Mouse (Mus musculus) stomach, embryonic 16.5 days (tissue): ENCODE measurements around the gene Fmo9. TPM values are rescaled to one million over a fixed set of nuclear protein-coding genes. Genes with fewer than 3 reads are reported as not detected.
A peak's percentile ranks its signal among the peaks of the same experiment; 100 is the strongest.

ENCODE experiments used
- ATAC-seq: fragments of 200-750 bp; cut with Nextera tagmentation; 2 replicates; pipeline ENCODE4 v1.8.0; 2017; ENCODE audit warnings: moderate number of reproducible peaks, moderate TSS enrichment; ENCODE audit not compliant: insufficient read depth, low FRiP score
- H3K27ac ChIP-seq: fragments of 300-500 bp; sonication (generic); 2 replicates; pipeline ENCODE4 v1.5.1; 2014; ENCODE audit warnings: low read length
- H3K27me3 ChIP-seq: fragments of 300-500 bp; sonication (generic); 2 replicates; pipeline ENCODE4 v1.6.1; 2014; ENCODE audit warnings: low read length, control low read depth, mixed read lengths; ENCODE audit not compliant: control insufficient read depth, insufficient read depth
- H3K36me3 ChIP-seq: fragments of 300-500 bp; sonication (generic); 2 replicates; pipeline ENCODE4 v1.6.1; 2014; ENCODE audit warnings: low read length; ENCODE audit not compliant: control insufficient read depth, insufficient read depth
- H3K4me1 ChIP-seq: fragments of 300-500 bp; sonication (generic); 2 replicates; pipeline ENCODE4 v1.6.1; 2014; ENCODE audit warnings: low read length, control low read depth, mixed read lengths; ENCODE audit not compliant: control insufficient read depth, insufficient read depth
- H3K4me2 ChIP-seq: fragments of 300-500 bp; sonication (generic); 2 replicates; pipeline ENCODE4 v1.6.1; 2014; ENCODE audit warnings: low read depth, low read length, mixed read lengths
- H3K4me3 ChIP-seq: fragments of 300-500 bp; sonication (generic); replicated peaks from 2 replicates; pipeline ENCODE4 v1.5.1; 2014; ENCODE audit warnings: mild to moderate bottlenecking, low read length
- H3K9ac ChIP-seq: fragments of 300-500 bp; sonication (generic); 2 replicates; pipeline ENCODE4 v1.6.1; 2014; ENCODE audit warnings: low read length
- H3K9me3 ChIP-seq: fragments of 300-500 bp; sonication (generic); replicated peaks from 2 replicates; pipeline ENCODE4 v1.6.1; 2016; ENCODE audit warnings: low read length, control low read depth; ENCODE audit not compliant: control insufficient read depth
- WGBS: fragments of 180-500 bp; shearing (Covaris S2); extraction: QIAGEN DNeasy Blood & Tissue Kit; methylation state at CpG from one replicate; pipeline ENCODE4 v1.1.7; 2014; 5-methylcytosine and 5-hydroxymethylcytosine counted together
- polyA plus RNA-seq: library from polyadenylated mRNA; unstranded; fragments of >200 nt; fragmentation: Nextera tagmentation; extraction: Ambion mirVana; gene quantifications from 2 replicates; pipeline ENCODE4 v1.2.1, GENCODE M21; 2015

The Fmo9 gene
- polyA plus RNA-seq, result not detected in 2 replicates

DNA sequence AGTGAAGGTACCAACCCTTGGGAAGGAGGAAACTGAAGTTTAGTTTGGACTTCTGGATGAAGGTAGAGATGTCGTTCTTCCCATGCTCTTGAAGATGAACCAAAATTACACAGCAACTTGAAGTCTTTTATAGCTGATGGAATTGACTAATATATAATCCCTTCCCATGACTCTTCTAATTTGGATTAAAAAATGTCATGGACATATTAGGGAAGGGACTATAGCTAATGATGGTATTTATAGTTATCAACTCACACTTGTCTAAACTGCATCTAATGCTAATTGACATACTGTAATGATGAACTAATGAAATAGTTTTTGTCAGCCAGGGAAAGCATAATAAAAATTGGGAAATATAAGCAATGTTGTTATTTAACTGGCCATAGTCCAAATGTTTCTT, at the start of gene Fmo9:
Gene Fmo9, minus strand, starts transcription at position 101 of the 400 bp plus-strand sequence.
- Histone ChIP-seq H3K9ac (no peak within 1 kb of the TSS), H3K27ac (no peak within 1 kb of the TSS), H3K36me3 (no peaks in the 10 kb centered on the region), H3K9me3 (no peaks in the 10 kb centered on the region), H3K4me3 (no peak within 1 kb of the TSS), H3K27me3 (no peaks in the 10 kb centered on the region), H3K4me2 (no peak within 1 kb of the TSS), H3K4me1 (no peaks in the 10 kb centered on the region)
- no peak for ATAC-seq
- WGBS, result 85% methylated on average over 1 of the region's 1 CpGs

DNA sequence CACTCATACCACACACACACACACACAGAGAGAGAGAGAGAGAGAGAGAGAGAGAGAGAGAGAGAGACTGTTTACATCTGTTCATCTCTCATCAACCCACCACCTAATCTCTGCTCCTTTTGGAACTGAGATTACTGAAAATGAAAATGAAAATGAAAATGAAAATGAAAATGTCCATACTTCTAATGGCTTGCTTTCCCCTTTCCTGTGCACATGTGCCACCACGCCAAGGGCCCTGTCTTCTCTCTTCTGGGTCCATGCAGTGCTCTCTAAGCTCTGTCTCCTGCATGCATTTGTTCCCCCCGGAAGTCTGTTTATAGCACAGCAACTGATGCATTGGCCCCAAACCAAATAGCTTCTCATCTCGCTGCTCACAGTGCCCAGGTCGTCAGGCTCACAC, 49.2 kb upstream of the Fmo9 start:
- H3K4me3 ChIP-seq, result no peak overlapping the region
- H3K4me1 ChIP-seq, result no peaks in the 10 kb centered on the region
- H3K9ac ChIP-seq, result no peak overlapping the region
- WGBS, result 53% methylated on average over 4 of the region's 4 CpGs
- no peak overlapping the region for H3K27ac ChIP-seq
- no peak for ATAC-seq
- H3K36me3 ChIP-seq, result no peaks in the 10 kb centered on the region
- no peak overlapping the region for H3K4me2 ChIP-seq
- H3K27me3 ChIP-seq, result no peaks in the 10 kb centered on the region
- no peaks in the 10 kb centered on the region for H3K9me3 ChIP-seq

DNA sequence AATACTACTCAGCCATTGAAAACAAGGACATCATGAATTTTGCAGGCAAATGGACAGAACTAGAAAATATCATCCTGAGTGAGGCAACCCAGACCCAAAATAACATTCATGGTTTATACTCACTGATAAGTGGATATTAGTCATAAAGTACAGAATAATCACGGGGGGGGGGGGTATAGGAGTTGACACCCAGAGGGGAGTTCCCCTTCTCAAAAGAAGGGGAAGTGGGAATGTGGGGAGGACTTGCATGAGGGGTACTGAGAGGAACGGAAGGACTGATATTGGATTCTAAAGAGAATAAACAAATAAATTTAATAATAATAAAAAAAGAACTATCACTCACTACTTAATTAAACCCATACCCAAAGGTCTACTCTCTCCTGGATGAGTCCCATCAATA, 48.6 kb upstream of the Fmo9 start:
- H3K9ac ChIP-seq, result no peak overlapping the region
- ATAC-seq, result no peak
- no peaks in the 10 kb centered on the region for H3K9me3 ChIP-seq
- H3K4me3 ChIP-seq, result no peak overlapping the region
- no peak overlapping the region for H3K27ac ChIP-seq
- H3K27me3 ChIP-seq, result no peaks in the 10 kb centered on the region
- H3K4me1 ChIP-seq, result no peaks in the 10 kb centered on the region
- WGBS, result 73% methylated on average over 2 of the region's 2 CpGs
- no peaks in the 10 kb centered on the region for H3K36me3 ChIP-seq
- H3K4me2 ChIP-seq, result no peak overlapping the region

DNA sequence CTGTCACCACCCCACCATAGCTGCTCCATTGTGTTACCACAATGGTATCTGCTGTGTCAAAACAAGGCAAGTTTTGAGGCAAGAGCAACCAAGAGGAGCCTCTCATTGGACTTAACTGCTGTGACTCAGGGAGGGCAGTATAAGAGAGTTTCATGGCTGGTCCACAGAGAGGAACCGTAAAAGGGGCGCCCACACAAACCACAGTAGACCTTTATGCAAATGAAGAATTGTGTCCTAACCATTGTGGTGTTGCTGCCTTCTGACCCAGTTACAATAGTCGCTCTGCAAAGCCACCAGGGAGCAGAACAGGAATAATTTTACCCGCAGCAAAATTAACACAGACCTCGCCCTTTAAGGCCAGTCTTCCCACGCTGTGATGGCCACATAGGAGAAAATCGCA, 29.2 kb upstream of the Fmo9 start:
- Histone ChIP-seq H3K27me3 (no peaks in the 10 kb centered on the region), H3K9me3 (no peaks in the 10 kb centered on the region), H3K36me3 (no peaks in the 10 kb centered on the region), H3K27ac (no peak overlapping the region), H3K9ac (no peak overlapping the region), H3K4me1 (no peaks in the 10 kb centered on the region), H3K4me2 (no peak overlapping the region), H3K4me3 (no peak overlapping the region)
- ATAC-seq, result no peak
- 89% methylated on average over 7 of the region's 7 CpGs for WGBS

DNA sequence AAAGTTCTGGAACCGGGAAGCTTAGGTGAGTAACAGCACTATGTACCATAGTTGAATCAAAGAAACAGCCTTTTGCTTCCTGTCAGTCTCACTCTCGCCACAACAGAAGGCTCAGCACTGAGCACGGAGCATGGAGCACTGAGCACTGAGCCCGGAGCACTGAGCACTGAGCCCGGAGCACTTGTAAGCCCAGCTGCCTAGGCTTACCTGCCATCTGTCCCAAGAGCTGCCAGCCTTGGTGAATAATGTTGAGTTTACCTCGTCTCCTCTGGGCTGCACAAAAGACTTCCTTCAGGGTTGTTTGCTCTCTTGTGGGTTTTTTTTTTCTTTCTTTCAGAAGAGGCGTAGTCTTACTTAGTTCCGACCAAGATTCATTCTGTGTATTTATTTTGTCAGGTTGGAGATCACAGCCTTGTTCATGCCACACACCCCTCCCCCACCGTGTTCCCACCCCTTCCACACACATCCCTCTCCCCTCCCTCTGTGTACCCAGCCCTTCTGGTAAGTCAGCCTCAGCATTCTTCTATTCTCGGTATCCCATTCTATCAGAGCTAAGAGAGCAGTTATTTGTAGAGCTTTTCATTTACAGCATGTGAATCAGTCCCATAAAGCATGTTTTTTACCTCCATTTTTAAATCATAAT, 20.7 kb upstream of the Fmo9 start:
- H3K27me3 ChIP-seq, result no peaks in the 10 kb centered on the region
- no peaks in the 10 kb centered on the region for H3K36me3 ChIP-seq
- ATAC-seq, result peak; percentile 82
- no peak overlapping the region for H3K27ac ChIP-seq
- no peaks in the 10 kb centered on the region for H3K9me3 ChIP-seq
- WGBS, result 54% methylated on average over 10 of the region's 10 CpGs
- H3K9ac ChIP-seq, result no peak overlapping the region
- no peaks in the 10 kb centered on the region for H3K4me1 ChIP-seq
- no peak overlapping the region for H3K4me2 ChIP-seq
- H3K4me3 ChIP-seq, result no peak overlapping the region

- no peaks in the 10 kb centered on the region for H3K9me3 ChIP-seq
- no peak overlapping the region for H3K9ac ChIP-seq
- no peak overlapping the region for H3K27ac ChIP-seq
- H3K27me3 ChIP-seq, result no peaks in the 10 kb centered on the region
- H3K4me2 ChIP-seq, result no peak overlapping the region
- no peaks in the 10 kb centered on the region for H3K4me1 ChIP-seq
- H3K4me3 ChIP-seq, result no peak overlapping the region
- WGBS, result 86% methylated on average over 5 of the region's 5 CpGs
- H3K36me3 ChIP-seq, result no peaks in the 10 kb centered on the region
- no peak for ATAC-seq
Measured at GRCm38 (mm10) chr1:166669264-166669663, 12.4 kb downstream of the Fmo9 start.

DNA sequence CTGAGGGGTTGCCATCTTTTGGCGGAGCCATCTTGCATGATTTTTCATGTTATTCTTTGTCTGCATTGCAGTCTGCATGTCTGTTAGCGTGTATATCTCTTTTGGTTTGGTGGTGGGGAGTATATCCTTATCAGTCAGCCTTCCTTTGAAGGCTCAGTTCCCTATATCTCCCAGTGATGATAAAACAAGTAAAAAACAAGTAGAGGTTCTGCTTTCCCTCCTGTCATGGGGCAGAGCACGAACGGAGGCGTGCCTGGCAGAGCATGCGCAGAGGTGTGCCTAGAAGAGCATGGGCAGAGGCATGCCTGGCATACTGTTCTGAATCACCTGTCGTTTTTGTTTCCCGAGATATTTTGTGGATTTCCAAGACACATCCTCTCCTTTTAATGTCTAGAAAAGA, 20.8 kb downstream of the Fmo9 start:
- H3K9ac ChIP-seq, result no peak overlapping the region
- H3K36me3 ChIP-seq, result no peaks in the 10 kb centered on the region
- H3K4me3 ChIP-seq, result no peak overlapping the region
- H3K27ac ChIP-seq, result no peak overlapping the region
- ATAC-seq, result no peak
- no peaks in the 10 kb centered on the region for H3K27me3 ChIP-seq
- H3K4me2 ChIP-seq, result no peak overlapping the region
- no peaks in the 10 kb centered on the region for H3K4me1 ChIP-seq
- H3K9me3 ChIP-seq, result no peaks in the 10 kb centered on the region
- 82% methylated on average over 8 of the region's 8 CpGs for whole genome bisulfite sequencing

GRCm38 (mm10) chr1:166647593-166647992, 34.1 kb downstream of the Fmo9 start, which contains the start of gene Gm4847:
TSS of gene Gm4847 (minus strand) at chr1:166647693.
- 79% methylated on average over 2 of the region's 2 CpGs for WGBS
- Histone ChIP-seq H3K27me3 (no peaks in the 10 kb centered on the region), H3K9me3 (no peaks in the 10 kb centered on the region), H3K4me2 (no peak within 1 kb of the TSS), H3K9ac (no peak within 1 kb of the TSS), H3K27ac (no peak within 1 kb of the TSS), H3K4me3 (no peak within 1 kb of the TSS), H3K36me3 (no peaks in the 10 kb centered on the region), H3K4me1 (no peaks in the 10 kb centered on the region)
- ATAC-seq, result no peak
